Mouse (Mus musculus): ENCODE measurements around the gene Tpst1. TPM values are rescaled to one million over a fixed set of nuclear protein-coding genes. Genes with fewer than 3 reads are reported as not detected.
A peak's percentile ranks its signal among the peaks of the same experiment; 100 is the strongest.

Gene Tpst1
- polyA plus RNA-seq, 1 experiment: 44.9 TPM

DNA sequence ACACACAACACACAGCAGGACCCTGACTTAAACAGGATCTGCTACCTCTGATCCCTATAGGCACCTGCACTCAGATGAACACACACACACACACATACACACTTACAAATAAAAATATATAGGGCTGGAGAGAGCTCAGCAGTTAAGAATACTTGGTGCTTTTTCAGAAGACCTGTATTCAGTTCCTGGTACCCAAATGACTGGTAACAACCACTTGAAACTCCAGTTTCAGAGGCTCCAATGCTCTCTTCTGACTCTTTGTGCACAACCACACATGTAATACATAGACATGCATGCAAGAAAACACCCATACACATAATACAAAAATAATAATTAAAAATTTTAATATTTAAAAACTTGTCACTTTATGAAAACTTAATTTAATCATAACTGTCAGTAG lies 39.5 kb downstream of the Tpst1 start:
- Histone ChIP-seq H3K4me1 (ENCODE audit: control insufficient read depth, insufficient read depth, low read length) (peaks cover 9% of the 10 kb centered on the region; the same call in 1 of the 2 replicates), H3K27ac (ENCODE audit: insufficient read depth, low read length) (no peak overlapping the region), H3K4me3 (ENCODE audit: insufficient read depth, low read length) (no peak overlapping the region)
- no peak for TF ChIP-seq POLR2A (IDR thresholded peaks at IDR 0.05; ENCODE audit: low read depth, low read length)
- TF ChIP-seq CTCF (IDR thresholded peaks at IDR 0.05; ENCODE audit: borderline replicate concordance, insufficient read depth, low read length): no peak

DNA sequence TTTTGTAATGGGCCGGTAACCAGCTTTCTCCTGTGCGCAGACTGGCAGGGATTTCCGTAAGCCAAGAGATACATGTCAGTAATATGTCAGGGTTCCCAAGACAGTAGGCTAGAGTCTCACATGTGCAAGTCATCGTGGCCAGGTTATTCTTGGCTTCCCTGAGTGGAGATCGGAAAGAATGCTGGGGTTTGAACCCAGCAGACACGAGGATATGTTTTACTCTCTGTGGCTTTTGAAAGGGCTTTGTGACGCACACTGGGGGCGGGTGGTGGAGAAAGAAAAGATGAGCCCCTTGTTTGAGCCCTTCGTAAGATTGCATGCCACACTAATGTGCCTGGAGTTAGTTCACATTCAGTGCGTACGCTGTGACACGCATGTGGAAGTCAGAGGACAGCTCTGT lies 43.0 kb downstream of the Tpst1 start:
- peaks cover 9% of the 10 kb centered on the region for H3K4me1 ChIP-seq (ENCODE audit: control insufficient read depth, insufficient read depth, low read length)
- peak overlapping the region; percentile 58 for H3K27ac ChIP-seq (ENCODE audit: insufficient read depth, low read length)
- H3K4me3 ChIP-seq (ENCODE audit: insufficient read depth, low read length): no peak overlapping the region

DNA sequence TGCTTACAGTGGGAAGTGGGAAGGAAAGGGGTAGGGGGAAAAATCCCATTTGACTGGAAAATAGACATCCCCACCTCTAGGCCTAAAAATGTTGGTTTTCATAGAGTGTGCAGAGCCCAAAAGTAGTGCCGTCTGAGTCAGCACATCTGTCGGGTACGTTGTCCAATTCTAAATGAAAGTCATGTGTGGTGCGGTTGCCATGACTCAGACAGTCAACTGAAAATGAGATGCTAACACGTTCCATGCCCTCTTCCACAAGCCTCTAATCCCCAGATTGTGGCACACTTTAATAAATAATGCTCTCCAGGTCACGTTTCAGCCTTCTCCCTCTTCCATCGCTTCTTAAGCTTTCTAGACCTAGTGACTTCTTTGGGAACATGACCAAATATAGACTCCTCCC lies 43.7 kb downstream of the Tpst1 start:
- TF ChIP-seq POLR2A (IDR thresholded peaks at IDR 0.05; ENCODE audit: low read depth, low read length): no peak
- no peak for TF ChIP-seq CTCF (IDR thresholded peaks at IDR 0.05; ENCODE audit: borderline replicate concordance, insufficient read depth, low read length)
- H3K4me1 ChIP-seq (ENCODE audit: control insufficient read depth, insufficient read depth, low read length): peaks cover 9% of the 10 kb centered on the region
- H3K27ac ChIP-seq (ENCODE audit: insufficient read depth, low read length): peak overlapping the region; percentile 70

More for the DNA sequence above, 43.0 kb downstream of the Tpst1 start:
- TF ChIP-seq POLR2A (IDR thresholded peaks at IDR 0.05; ENCODE audit: low read depth, low read length) (no peak), CTCF (IDR thresholded peaks at IDR 0.05; ENCODE audit: borderline replicate concordance, insufficient read depth, low read length) (no peak)

DNA sequence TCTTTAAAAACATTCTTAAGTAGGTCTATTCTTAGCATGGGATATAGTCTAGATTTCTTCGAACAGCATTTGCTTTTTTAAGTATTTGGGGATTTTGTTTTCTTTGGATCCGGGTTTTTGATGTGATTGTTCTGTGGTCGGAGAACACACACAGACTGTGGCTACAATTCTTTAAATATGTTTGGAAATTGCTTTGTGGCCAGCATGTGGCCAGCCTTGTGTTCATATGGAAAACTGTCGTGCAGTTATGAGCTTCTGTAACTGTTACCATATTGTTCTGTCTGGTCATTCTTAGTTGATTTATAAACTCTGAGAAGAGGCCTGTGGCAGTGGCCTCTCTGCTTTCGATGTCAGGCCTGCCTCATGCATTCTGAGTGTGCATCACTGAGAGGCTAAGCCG lies 44.8 kb downstream of the Tpst1 start:
- TF ChIP-seq CTCF (IDR thresholded peaks at IDR 0.05; ENCODE audit: borderline replicate concordance, insufficient read depth, low read length) (no peak), POLR2A (IDR thresholded peaks at IDR 0.05; ENCODE audit: low read depth, low read length) (no peak)
- Histone ChIP-seq H3K27ac (ENCODE audit: insufficient read depth, low read length) (no peak overlapping the region), H3K4me3 (ENCODE audit: insufficient read depth, low read length) (no peak overlapping the region), H3K4me1 (ENCODE audit: control insufficient read depth, insufficient read depth, low read length) (peaks cover 9% of the 10 kb centered on the region)

More for the DNA sequence above, 43.7 kb downstream of the Tpst1 start:
- H3K4me3 ChIP-seq (ENCODE audit: insufficient read depth, low read length): no peak overlapping the region

DNA sequence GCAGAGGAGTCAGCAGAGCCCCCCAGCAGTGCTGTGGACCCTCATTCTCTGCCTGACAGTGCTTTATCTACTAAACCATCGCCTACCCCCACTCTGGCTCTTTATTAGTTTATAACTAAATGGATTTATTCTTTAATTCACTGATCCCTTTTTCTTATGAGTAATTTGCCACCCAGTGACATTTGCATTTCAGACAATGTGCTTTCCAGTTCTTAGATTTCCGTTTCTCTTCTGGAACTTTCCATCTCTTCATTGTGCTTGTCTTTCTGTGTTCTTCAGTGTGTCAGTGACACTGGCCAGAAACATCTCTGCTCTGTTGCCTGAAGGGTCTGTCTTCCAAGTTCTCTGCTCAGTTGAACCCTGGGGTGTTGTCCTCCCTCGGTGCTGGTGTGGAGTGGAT lies 46.1 kb downstream of the Tpst1 start:
- TF ChIP-seq CTCF (IDR thresholded peaks at IDR 0.05; ENCODE audit: borderline replicate concordance, insufficient read depth, low read length) (no peak), POLR2A (IDR thresholded peaks at IDR 0.05; ENCODE audit: low read depth, low read length) (no peak)
- no peak overlapping the region for H3K27ac ChIP-seq (ENCODE audit: insufficient read depth, low read length)
- peaks cover 9% of the 10 kb centered on the region for H3K4me1 ChIP-seq (ENCODE audit: control insufficient read depth, insufficient read depth, low read length)
- no peak overlapping the region for H3K4me3 ChIP-seq (ENCODE audit: insufficient read depth, low read length)

DNA sequence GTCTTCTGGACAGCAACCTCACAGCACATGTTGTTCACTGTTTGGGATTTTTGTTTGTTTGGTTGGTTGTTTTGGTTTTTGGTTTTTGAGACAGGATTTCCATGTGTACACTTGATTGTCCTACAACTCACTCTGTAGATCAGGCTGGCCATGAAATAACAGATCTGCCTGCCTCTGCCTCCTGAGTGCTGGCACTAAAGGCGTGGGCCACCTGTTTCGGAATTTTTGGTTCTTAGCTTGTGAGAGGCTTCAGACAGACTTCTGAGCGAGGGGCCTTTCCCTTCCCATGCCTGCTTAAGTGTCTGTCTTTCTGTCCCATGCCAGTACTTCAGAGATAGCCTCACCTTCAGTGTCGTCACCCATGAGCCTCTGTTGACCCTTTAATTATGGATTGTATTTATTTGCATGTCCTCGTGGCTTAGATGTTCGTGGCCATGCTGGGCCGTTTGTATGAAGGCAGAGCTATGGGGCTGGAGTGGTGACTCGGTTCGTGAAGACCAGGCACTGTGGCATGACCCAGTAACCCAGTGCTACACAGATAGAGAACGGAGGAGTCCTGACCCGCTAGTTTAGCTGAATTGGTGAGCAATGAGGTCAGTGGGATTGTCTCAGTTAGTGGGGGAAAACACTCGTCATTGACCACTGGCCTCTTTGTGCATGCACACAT lies 47.1 kb downstream of the Tpst1 start:
- Histone ChIP-seq H3K4me1 (ENCODE audit: control insufficient read depth, insufficient read depth, low read length) (peaks cover 9% of the 10 kb centered on the region), H3K4me3 (ENCODE audit: insufficient read depth, low read length) (no peak overlapping the region), H3K27ac (ENCODE audit: insufficient read depth, low read length) (no peak overlapping the region)
- TF ChIP-seq CTCF (IDR thresholded peaks at IDR 0.05; ENCODE audit: borderline replicate concordance, insufficient read depth, low read length) (no peak), POLR2A (IDR thresholded peaks at IDR 0.05; ENCODE audit: low read depth, low read length) (no peak)

DNA sequence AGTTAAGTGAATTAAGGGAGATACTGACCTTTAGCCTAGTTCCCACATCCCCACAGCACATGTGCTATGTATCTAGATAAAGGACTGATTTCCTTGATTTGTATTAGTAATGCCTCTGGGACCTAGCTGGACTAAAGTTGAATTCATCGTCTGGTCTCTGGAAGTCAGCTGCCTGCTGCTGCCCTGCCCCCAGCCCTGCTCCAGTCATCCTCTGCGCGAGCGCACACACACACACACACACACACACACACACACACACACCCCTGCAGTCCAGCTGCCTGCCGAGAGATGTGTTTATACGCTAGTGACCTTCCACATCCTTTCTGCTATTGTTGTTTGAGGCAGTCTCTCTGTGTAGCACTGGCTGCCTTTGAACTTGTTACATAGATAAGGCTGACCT lies 47.8 kb downstream of the Tpst1 start:
- Histone ChIP-seq H3K4me1 (ENCODE audit: control insufficient read depth, insufficient read depth, low read length) (peaks cover 9% of the 10 kb centered on the region), H3K27ac (ENCODE audit: insufficient read depth, low read length) (no peak overlapping the region), H3K4me3 (ENCODE audit: insufficient read depth, low read length) (no peak overlapping the region)
- TF ChIP-seq POLR2A (IDR thresholded peaks at IDR 0.05; ENCODE audit: low read depth, low read length) (no peak), CTCF (IDR thresholded peaks at IDR 0.05; ENCODE audit: borderline replicate concordance, insufficient read depth, low read length) (no peak)

DNA sequence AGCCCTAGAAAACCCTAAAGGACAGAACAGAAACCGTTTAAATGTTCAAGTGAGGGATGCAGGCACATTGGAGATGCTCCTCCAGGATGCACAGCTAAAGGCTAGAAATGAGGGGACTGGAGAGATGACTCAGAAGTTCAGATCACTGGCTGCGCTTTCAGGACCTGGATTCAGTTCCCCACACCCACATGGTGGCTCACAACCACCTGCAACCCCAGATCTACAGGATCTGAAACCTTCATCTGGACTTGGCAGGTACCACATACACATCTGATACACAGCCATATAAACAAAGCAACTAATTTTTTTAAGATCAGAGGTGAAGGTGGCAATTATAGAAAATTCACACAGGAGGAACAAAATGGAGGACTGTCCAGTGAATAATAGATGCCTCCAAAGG lies 49.2 kb downstream of the Tpst1 start:
- H3K27ac ChIP-seq (ENCODE audit: insufficient read depth, low read length): no peak overlapping the region
- H3K4me3 ChIP-seq (ENCODE audit: insufficient read depth, low read length): no peak overlapping the region
- TF ChIP-seq POLR2A (IDR thresholded peaks at IDR 0.05; ENCODE audit: low read depth, low read length): no peak
- TF ChIP-seq CTCF (IDR thresholded peaks at IDR 0.05; ENCODE audit: borderline replicate concordance, insufficient read depth, low read length): no peak
- H3K4me1 ChIP-seq (ENCODE audit: control insufficient read depth, insufficient read depth, low read length): peaks cover 2% of the 10 kb centered on the region

DNA sequence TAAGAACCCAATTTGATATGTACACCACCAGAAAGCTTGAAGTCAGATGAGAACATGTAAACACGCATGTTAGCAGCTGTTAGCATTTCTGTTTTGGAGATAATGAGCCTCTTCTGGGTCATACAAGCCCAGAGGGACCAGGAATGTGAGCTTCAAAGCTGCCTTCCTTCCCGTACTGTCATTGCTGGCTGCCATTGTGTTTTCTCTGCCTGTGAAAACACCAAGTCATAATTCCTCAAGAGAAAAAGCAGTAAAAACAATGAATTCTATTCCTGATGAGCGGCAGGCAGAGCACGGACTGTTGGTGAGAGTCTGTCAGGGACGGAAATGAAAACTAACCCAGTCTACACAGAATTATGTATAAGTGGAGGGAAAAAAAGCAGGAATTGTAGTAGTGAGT lies 51.1 kb downstream of the Tpst1 start:
- TF ChIP-seq CTCF (IDR thresholded peaks at IDR 0.05; ENCODE audit: borderline replicate concordance, insufficient read depth, low read length): no peak
- TF ChIP-seq POLR2A (IDR thresholded peaks at IDR 0.05; ENCODE audit: low read depth, low read length): no peak
- H3K27ac ChIP-seq (ENCODE audit: insufficient read depth, low read length): no peak overlapping the region

DNA sequence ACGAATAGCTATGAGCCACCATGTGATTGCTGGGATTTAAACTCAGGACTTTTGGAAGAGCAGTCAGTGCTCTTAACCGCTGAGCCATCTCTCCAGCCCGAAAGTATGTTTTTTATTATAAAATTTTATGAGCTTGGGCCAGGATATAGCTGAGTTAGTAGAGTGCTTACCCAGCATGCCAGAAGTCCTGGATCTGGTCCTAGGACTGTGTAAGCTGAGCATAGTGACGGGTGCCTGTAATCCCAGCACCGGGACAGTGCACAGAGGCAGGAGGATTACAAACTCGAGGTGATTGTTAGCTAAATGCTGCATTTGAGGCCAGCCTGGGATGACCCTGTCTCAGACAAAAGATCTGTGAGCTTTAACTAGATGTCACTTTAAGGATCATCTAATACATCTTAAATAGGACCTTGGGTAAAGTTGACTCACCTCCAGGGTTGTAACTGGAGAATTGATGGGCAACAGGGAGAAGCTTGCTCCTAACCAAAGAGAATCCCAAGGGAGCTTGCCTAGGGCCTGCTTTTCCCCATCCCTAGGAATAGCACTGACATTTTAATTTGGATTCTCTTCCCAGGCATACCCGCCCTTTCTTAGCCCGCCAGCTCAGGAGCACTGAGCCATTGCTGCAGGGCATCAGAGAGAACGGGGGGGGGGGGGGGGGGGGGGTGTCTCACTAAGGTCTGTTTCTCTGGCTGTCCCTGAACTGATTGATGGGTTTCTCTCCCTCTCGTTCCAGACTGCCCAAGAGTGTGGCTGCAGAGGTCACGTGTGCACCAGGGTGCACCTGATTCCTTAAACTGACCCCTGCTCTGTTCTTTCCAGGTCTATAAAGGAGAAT lies 55.8 kb downstream of the Tpst1 start:
- TF ChIP-seq CTCF (IDR thresholded peaks at IDR 0.05; ENCODE audit: borderline replicate concordance, insufficient read depth, low read length) (no peak), POLR2A (IDR thresholded peaks at IDR 0.05; ENCODE audit: low read depth, low read length) (no peak)
- peak overlapping the region; percentile 28; the same call in 1 of the 2 replicates for H3K27ac ChIP-seq (ENCODE audit: insufficient read depth, low read length)
- H3K4me3 ChIP-seq (ENCODE audit: insufficient read depth, low read length): no peak overlapping the region
- no peaks in the 10 kb centered on the region; the same call in 1 of the 2 replicates for H3K4me1 ChIP-seq (ENCODE audit: control insufficient read depth, insufficient read depth, low read length)

More for the DNA sequence above, 51.1 kb downstream of the Tpst1 start:
- no peaks in the 10 kb centered on the region for H3K4me1 ChIP-seq (ENCODE audit: control insufficient read depth, insufficient read depth, low read length)
- H3K4me3 ChIP-seq (ENCODE audit: insufficient read depth, low read length): no peak overlapping the region
